11 mouse cellular contexts compared by ENCODE assay signal in the genomic region with DNA sequence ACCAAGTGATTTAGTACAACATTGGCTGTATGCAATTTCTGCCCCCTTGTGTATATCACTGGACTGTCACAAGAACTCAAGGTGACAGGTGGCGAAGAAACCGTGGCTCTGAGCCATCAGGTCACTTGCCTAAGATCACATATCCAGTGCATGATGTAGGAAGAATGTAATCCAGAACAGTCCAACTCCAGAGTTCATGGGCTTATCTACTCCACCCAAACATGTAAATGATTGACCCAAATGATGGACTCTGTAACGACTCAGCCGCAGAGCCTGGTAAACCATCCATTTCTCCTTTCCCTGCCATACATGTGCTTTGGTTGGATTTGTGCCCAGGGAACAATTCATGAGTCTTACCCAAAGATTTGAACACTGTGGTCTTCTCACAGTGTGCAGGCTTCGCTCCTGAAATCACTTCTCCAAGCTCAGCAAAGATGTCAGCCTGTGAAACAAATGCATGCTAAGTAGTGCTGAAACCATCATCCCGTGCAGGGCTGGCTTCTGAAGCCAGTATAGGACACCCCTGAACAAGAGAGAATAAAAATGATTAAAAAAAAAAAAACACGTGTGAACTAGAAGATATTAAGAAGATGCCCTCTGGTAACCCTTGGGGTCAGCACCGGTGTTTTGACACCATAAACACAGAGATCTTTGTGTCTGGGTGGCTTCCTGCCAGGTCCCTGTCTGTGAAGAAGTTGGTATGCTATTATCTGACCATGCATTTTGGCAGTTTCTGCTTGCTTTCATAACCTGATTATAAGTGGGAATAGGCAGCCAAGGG. TPM values are rescaled to one million over a fixed set of nuclear protein-coding genes. Genes with fewer than 3 reads are reported as not detected.
DNase-seq lines count a peak whose midpoint lies in the region; ATAC-seq lines count a peak whose summit lies in the region.
"Had no signal": no experiment of that assay in that cellular context is flagged by ENCODE, and none has a peak within 500 bp of the region (broad histone marks: within the 10 kb centered on the region; RNA-seq: fewer than 3 reads in every experiment).

No protein-coding gene starts in this region.

- H3K4me1 ChIP-seq in heart, embryonic 15.5 days (replicated peaks), result peaks cover 7% of the 10 kb centered on the region
- 0 out of 2 replicates have a peak, but pooled peaks cover 9% of the 10 kb centered on the region for H3K4me1 ChIP-seq in intestine, embryonic 15.5 days (replicated peaks)
- H3K4me1 ChIP-seq in midbrain, embryonic 14.5 days (ENCODE audit: control insufficient read depth, insufficient read depth, low read length), result no peaks in the 10 kb centered on the region

- no peaks in the 10 kb centered on the region for H3K36me3 ChIP-seq in heart, embryonic 15.5 days
- H3K36me3 ChIP-seq in intestine, embryonic 15.5 days, result no peaks in the 10 kb centered on the region
- no peaks in the 10 kb centered on the region for H3K36me3 ChIP-seq in midbrain, embryonic 14.5 days (ENCODE audit: control insufficient read depth, insufficient read depth, low read length)

- no peak overlapping the region for H3K9ac ChIP-seq in heart, embryonic 15.5 days
- H3K9ac ChIP-seq in intestine, embryonic 15.5 days, result no peak overlapping the region
- H3K9ac ChIP-seq in midbrain, embryonic 14.5 days (replicated peaks; ENCODE audit: low read length), result no peak overlapping the region

- no peak for DNase-seq in heart, postnatal 4 days
- peak; percentile 82 to 83 for DNase-seq in kidney, postnatal 25 days
- peak; percentile 68 for DNase-seq in testis, postnatal 10 days (ENCODE audit: low spot score)
- DNase-seq in spleen, postnatal 14 days (ENCODE audit: low spot score in 2 of 2), result no peak
- DNase-seq in midbrain, embryonic 14.5 days, result no peak
- DNase-seq: gastrocnemius, adult 2 months; heart, postnatal 36 days; lung, postnatal 10 days had no signal

- peak overlapping the region; percentile 26; the same call in 1 of the 2 replicates for H3K27ac ChIP-seq in heart, embryonic 15.5 days
- H3K27ac ChIP-seq in intestine, embryonic 15.5 days, result peak overlapping the region; percentile 44
- no peak overlapping the region for H3K27ac ChIP-seq in midbrain, embryonic 14.5 days (replicated peaks; ENCODE audit: low read depth, low read length)
- H3K27ac ChIP-seq: gastrocnemius, adult 2 months had no signal

- H3K9me3 ChIP-seq in heart, embryonic 15.5 days (replicated peaks), result no peaks in the 10 kb centered on the region
- no peaks in the 10 kb centered on the region for H3K9me3 ChIP-seq in intestine, embryonic 15.5 days
- no peaks in the 10 kb centered on the region for H3K9me3 ChIP-seq in midbrain, embryonic 14.5 days (ENCODE audit: control insufficient read depth, low read length)

- no peak for ATAC-seq in heart, embryonic 15.5 days (replicated peaks; ENCODE audit: insufficient number of reproducible peaks, insufficient read depth, low FRiP score, low read depth)
- ATAC-seq in intestine, embryonic 15.5 days, result peak; percentile 95
- ATAC-seq in midbrain, embryonic 14.5 days (ENCODE audit: low FRiP score, low TSS enrichment), result no peak
- ATAC-seq: activated CD4-positive, CD25-positive, alpha-beta regulatory T cell, adult 4 months had no signal

- H3K4me2 ChIP-seq in heart, embryonic 15.5 days, result no peak overlapping the region
- H3K4me2 ChIP-seq in intestine, embryonic 15.5 days (replicated peaks), result no peak overlapping the region; the same call in 1 of the 2 replicates
- H3K4me2 ChIP-seq in midbrain, embryonic 14.5 days (ENCODE audit: low read length), result no peak overlapping the region

- no peak overlapping the region for H3K4me3 ChIP-seq in heart, embryonic 15.5 days
- H3K4me3 ChIP-seq in intestine, embryonic 15.5 days (replicated peaks), result no peak overlapping the region
- no peak overlapping the region for H3K4me3 ChIP-seq in midbrain, embryonic 14.5 days (replicated peaks; ENCODE audit: low read depth, low read length)
- H3K4me3 ChIP-seq: gastrocnemius, adult 2 months had no signal

- H3K27me3 ChIP-seq in heart, embryonic 15.5 days, result no peaks in the 10 kb centered on the region
- no peaks in the 10 kb centered on the region for H3K27me3 ChIP-seq in intestine, embryonic 15.5 days (replicated peaks)
- no peaks in the 10 kb centered on the region for H3K27me3 ChIP-seq in midbrain, embryonic 14.5 days (ENCODE audit: control insufficient read depth, insufficient read depth, low read length)

- WGBS in heart, embryonic 15.5 days, result 54% methylated on average over 8 of the region's 8 CpGs
- 45% methylated on average over 8 of the region's 8 CpGs for WGBS in intestine, embryonic 15.5 days
- 76% methylated on average over 8 of the region's 8 CpGs for WGBS in midbrain, embryonic 14.5 days

RNA-seq across cellular contexts. Expression of gene Crym, which starts 12.4 kb away (rescaled TPM):
- polyA plus RNA-seq in heart, embryonic 15.5 days (2015; fragmentation: Nextera tagmentation; extraction: Ambion mirVana), result 1.7 and 2.8 TPM in 2 replicates
- under 1 TPM; 0.45 to 0.63 TPM for total RNA-seq in heart, postnatal 4 days (2021)
- 1.6 and 2.3 TPM in 2 replicates for polyA plus RNA-seq in intestine, embryonic 15.5 days (2015; fragmentation: Nextera tagmentation; extraction: Ambion mirVana)
- 28.6 and 30.3 TPM in 2 replicates for polyA plus RNA-seq in midbrain, embryonic 14.5 days (2014; fragmentation: Nextera tagmentation; extraction: Ambion mirVana)
- polyA plus RNA-seq: activated CD4-positive, CD25-positive, alpha-beta regulatory T cell, adult 4 months had no signal

RNA-seq across cellular contexts. Expression of gene Abca14, which starts 14.2 kb away (rescaled TPM):
- polyA plus RNA-seq in heart, embryonic 15.5 days (2015; fragmentation: Nextera tagmentation; extraction: Ambion mirVana), result not detected in 2 replicates
- total RNA-seq in heart, postnatal 4 days (2021), result under 1 TPM in 1 of 2 experiments, not detected in 1; 0.20 TPM
- 0.13 TPM in 1 of 2 replicates, not detected in the other for polyA plus RNA-seq in intestine, embryonic 15.5 days (2015; fragmentation: Nextera tagmentation; extraction: Ambion mirVana)
- not detected in 2 replicates for polyA plus RNA-seq in midbrain, embryonic 14.5 days (2014; fragmentation: Nextera tagmentation; extraction: Ambion mirVana)
- total RNA-seq: gastrocnemius, adult 2 months; heart, postnatal 36 days had no signal
- polyA plus RNA-seq: activated CD4-positive, CD25-positive, alpha-beta regulatory T cell, adult 4 months had no signal

RNA-seq across cellular contexts. Expression of gene Anks4b, which starts 15.9 kb away (rescaled TPM):
- polyA plus RNA-seq in heart, embryonic 15.5 days (2015; fragmentation: Nextera tagmentation; extraction: Ambion mirVana), result not detected in 2 replicates
- total RNA-seq in heart, postnatal 4 days (2021), result under 1 TPM; 0.11 to 0.12 TPM
- polyA plus RNA-seq in intestine, embryonic 15.5 days (2015; fragmentation: Nextera tagmentation; extraction: Ambion mirVana), result 9.2 and 11.6 TPM in 2 replicates
- not detected in 2 replicates for polyA plus RNA-seq in midbrain, embryonic 14.5 days (2014; fragmentation: Nextera tagmentation; extraction: Ambion mirVana)
- polyA plus RNA-seq: activated CD4-positive, CD25-positive, alpha-beta regulatory T cell, adult 4 months had no signal

RNA-seq across cellular contexts. Expression of gene Zp2, which starts 44.5 kb away (rescaled TPM):
- 0.06 and 0.14 TPM in 2 replicates for polyA plus RNA-seq in heart, embryonic 15.5 days (2015; fragmentation: Nextera tagmentation; extraction: Ambion mirVana)
- under 1 TPM; 0.11 to 0.36 TPM for total RNA-seq in heart, postnatal 4 days (2021)
- 0.11 TPM in 1 of 2 replicates, not detected in the other for polyA plus RNA-seq in intestine, embryonic 15.5 days (2015; fragmentation: Nextera tagmentation; extraction: Ambion mirVana)
- polyA plus RNA-seq in midbrain, embryonic 14.5 days (2014; fragmentation: Nextera tagmentation; extraction: Ambion mirVana), result not detected in 2 replicates
- polyA plus RNA-seq: activated CD4-positive, CD25-positive, alpha-beta regulatory T cell, adult 4 months had no signal

Comparison
In these comparisons a context has a peak if more than half of its experiments do, and no peak if none do; other contexts are left out.
1. DNase-seq: peak in kidney, postnatal 25 days (2 of 2) and testis, postnatal 10 days (single experiment); none in heart, postnatal 4 days (single experiment), spleen, postnatal 14 days (0 of 2) and midbrain, embryonic 14.5 days (single experiment).
2. RNA of gene Anks4b, which starts 15.9 kb away (polyA plus RNA-seq): 9.2 to 11.6 TPM in intestine, embryonic 15.5 days; not detected in heart, embryonic 15.5 days and not detected in midbrain, embryonic 14.5 days; every median in the first group is over 10 times any median in the second.